Comparison of ENCODE assay signal across 19 mouse cellular contexts in genomic region chr14:47668096-47668495, GRCm38 (mm10).
"Had no signal": no experiment of that assay in that cellular context is flagged by ENCODE, and none has a peak within 500 bp of the region (broad histone marks: within the 10 kb centered on the region; RNA-seq: fewer than 3 reads in every experiment).

No protein-coding gene starts in this region.

- H3K4me1 ChIP-seq: midbrain, embryonic 10.5 days; midbrain, embryonic 12.5 days; neural tube, embryonic 13.5 days; neural tube, embryonic 15.5 days had no signal

- H3K27me3 ChIP-seq: midbrain, embryonic 12.5 days; neural tube, embryonic 13.5 days; neural tube, embryonic 15.5 days had no signal

- H3K4me2 ChIP-seq: lung, embryonic 14.5 days; midbrain, embryonic 12.5 days; neural tube, embryonic 13.5 days; neural tube, embryonic 15.5 days had no signal

- H3K27ac ChIP-seq: midbrain, embryonic 10.5 days; midbrain, embryonic 12.5 days; neural tube, embryonic 13.5 days; neural tube, embryonic 15.5 days had no signal

- ATAC-seq: midbrain, embryonic 16.5 days had no signal

- H3K9ac ChIP-seq: lung, embryonic 14.5 days; midbrain, embryonic 12.5 days; neural tube, embryonic 13.5 days; neural tube, embryonic 15.5 days had no signal

- DNase-seq: lung, adult 18-20 months; lung, embryonic 14.5 days; lung, postnatal 10 days; lung, postnatal 4 days; midbrain, embryonic 14.5 days; retina, postnatal 1 day; right cerebral cortex, adult 18-20 months; right cerebral cortex, postnatal 25 days; right cerebral cortex, postnatal 4 days; spleen, adult 18-20 months; thymus, adult 18-20 months; thymus, postnatal 14 days; thymus, postnatal 36 days had no signal

- H3K9me3 ChIP-seq: midbrain, embryonic 10.5 days; midbrain, embryonic 12.5 days; neural tube, embryonic 13.5 days; neural tube, embryonic 15.5 days had no signal

- H3K4me3 ChIP-seq: midbrain, embryonic 10.5 days; midbrain, embryonic 12.5 days; myocyte; neural tube, embryonic 13.5 days; neural tube, embryonic 15.5 days had no signal
